Mouse (Mus musculus) heart, postnatal 0 days (tissue): ENCODE data around the gene Sema6d.

Source experiments
- CTCF ChIP-seq: IDR thresholded peaks from 2 replicates; pipeline ENCODE4 v1.5.1; 2016; ENCODE audit warnings: antibody characterized with exemption, control low read depth, low read depth
- EP300 ChIP-seq: IDR thresholded peaks from 2 replicates; pipeline ENCODE4 v1.6.1; 2016; ENCODE audit warnings: antibody characterized with exemption, low read depth

- TF ChIP-seq CTCF = no peak
- TF ChIP-seq EP300 = no peak
These were observed 512.1 kb downstream of the Sema6d start for GRCm38 (mm10) chr2:124601702-124602378.
